In genomic region chr15:6068371-6068770, GRCm38 (mm10) we compare ENCODE assay signal across 22 mouse cellular contexts.
"Had no signal": no experiment of that assay in that cellular context is flagged by ENCODE, and none has a peak within 500 bp of the region (broad histone marks: within the 10 kb centered on the region; RNA-seq: fewer than 3 reads in every experiment).

No protein-coding gene starts in this region.

- H3K27ac ChIP-seq: lung, embryonic 15.5 days; macrophage; midbrain, embryonic 10.5 days; midbrain, embryonic 12.5 days; neural tube, embryonic 13.5 days; neural tube, embryonic 15.5 days had no signal

- ATAC-seq: liver, postnatal 0 days; lung, postnatal 0 days; midbrain, embryonic 16.5 days had no signal

- DNase-seq: liver, postnatal 0 days; lung, adult 2 months; lung, postnatal 14 days; lung, postnatal 36 days; midbrain, embryonic 14.5 days; retina, postnatal 1 day; right cerebral cortex, adult 18-20 months; right cerebral cortex, postnatal 25 days; right cerebral cortex, postnatal 4 days; spleen, adult 18-20 months; thymus, adult 18-20 months; thymus, postnatal 14 days; thymus, postnatal 36 days had no signal

- H3K9me3 ChIP-seq: lung, embryonic 15.5 days; midbrain, embryonic 10.5 days; midbrain, embryonic 12.5 days; neural tube, embryonic 13.5 days; neural tube, embryonic 15.5 days had no signal

- H3K4me2 ChIP-seq: lung, embryonic 15.5 days; midbrain, embryonic 12.5 days; neural tube, embryonic 13.5 days; neural tube, embryonic 15.5 days had no signal

- H3K36me3 ChIP-seq: lung, embryonic 15.5 days; midbrain, embryonic 10.5 days; midbrain, embryonic 12.5 days; neural tube, embryonic 13.5 days; neural tube, embryonic 15.5 days had no signal

- H3K4me3 ChIP-seq: lung, embryonic 15.5 days; midbrain, embryonic 10.5 days; midbrain, embryonic 12.5 days; myocyte; neural tube, embryonic 13.5 days; neural tube, embryonic 15.5 days had no signal

- H3K27me3 ChIP-seq: lung, embryonic 15.5 days; midbrain, embryonic 12.5 days; neural tube, embryonic 13.5 days; neural tube, embryonic 15.5 days had no signal

- H3K9ac ChIP-seq: liver, postnatal 0 days; lung, embryonic 15.5 days; midbrain, embryonic 12.5 days; neural tube, embryonic 13.5 days; neural tube, embryonic 15.5 days had no signal

- H3K4me1 ChIP-seq: lung, embryonic 15.5 days; midbrain, embryonic 10.5 days; midbrain, embryonic 12.5 days; neural tube, embryonic 13.5 days; neural tube, embryonic 15.5 days had no signal
